Mouse (Mus musculus): Measurements from ENCODE around the gene Fblim1. TPM values are rescaled to one million over a fixed set of nuclear protein-coding genes. Genes with fewer than 3 reads are reported as not detected.
A peak's percentile ranks its signal among the peaks of the same experiment; 100 is the strongest.

The Fblim1 gene
- polyA plus RNA-seq, 1 experiment from 2014 or later = 34.2 TPM

DNA sequence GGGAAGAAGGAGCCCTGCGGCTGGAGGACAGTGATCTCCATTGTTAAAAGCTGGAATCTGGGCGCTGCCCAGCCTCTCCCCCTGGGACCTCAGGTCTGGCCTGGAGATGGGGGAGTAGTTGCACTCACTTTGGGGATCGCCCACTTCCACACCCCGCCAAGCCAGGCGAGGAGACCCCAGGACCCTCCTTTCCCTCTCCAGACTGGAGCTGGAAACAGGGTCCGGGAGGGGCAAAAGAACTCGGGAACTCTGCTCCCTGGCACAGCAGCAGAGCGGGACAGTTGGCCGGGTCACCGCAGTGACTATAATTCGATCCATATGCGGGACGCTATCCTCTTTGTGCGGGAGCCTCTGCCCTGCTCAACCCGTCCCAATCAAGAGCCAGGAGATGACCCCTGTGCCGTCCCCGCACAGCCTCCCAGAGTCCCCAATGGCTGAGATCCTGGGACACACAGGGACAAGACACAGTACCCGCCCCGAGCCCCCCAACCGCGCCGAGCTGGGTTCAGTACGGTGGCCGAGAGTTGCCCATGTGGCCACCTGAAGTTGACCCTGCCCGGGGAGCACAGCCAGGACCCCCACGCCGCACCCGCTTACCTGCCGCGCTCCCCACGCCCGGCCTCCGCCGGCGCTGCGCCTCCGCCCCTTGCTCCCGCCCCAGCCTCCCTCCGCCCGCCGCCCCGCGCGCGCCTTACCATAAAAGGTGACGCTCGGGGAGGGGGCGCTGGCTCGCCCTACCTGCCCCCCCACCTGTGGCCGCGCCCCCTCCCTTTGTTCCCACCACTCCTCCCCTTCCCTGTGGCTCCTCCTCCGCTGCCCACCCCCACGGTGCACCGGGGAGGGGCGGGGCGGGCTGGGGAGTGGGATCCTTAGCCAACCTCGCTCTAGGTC is 6.4 kb downstream of the Fblim1 start:
- Histone ChIP-seq H3K4me2 (ENCODE audit: low read length) (peak overlapping the region; percentile 89), H3K36me3 (ENCODE audit: control insufficient read depth, insufficient read depth, low read length) (no peaks in the 10 kb centered on the region), H3K4me1 (ENCODE audit: control insufficient read depth, insufficient read depth, low read length) (peaks cover 19% of the 10 kb centered on the region), H3K27ac (replicated peaks; ENCODE audit: low read depth, low read length) (peak overlapping the region; percentile 3; the same call in 1 of the 2 replicates), H3K4me3 (replicated peaks; ENCODE audit: low read depth, low read length) (peak overlapping the region; percentile 56), H3K9me3 (ENCODE audit: control insufficient read depth, low read length) (no peaks in the 10 kb centered on the region), H3K9ac (replicated peaks; ENCODE audit: low read length) (peak overlapping the region; percentile 70), H3K27me3 (ENCODE audit: control insufficient read depth, insufficient read depth, low read length) (no peaks in the 10 kb centered on the region)
- DNase-seq (peak; percentile 69), ATAC-seq (ENCODE audit: low FRiP score, low TSS enrichment) (peak; percentile 29; the same call in 1 of the 2 replicates)
- WGBS = 1% methylated on average over 56 of the region's 57 CpGs

DNA sequence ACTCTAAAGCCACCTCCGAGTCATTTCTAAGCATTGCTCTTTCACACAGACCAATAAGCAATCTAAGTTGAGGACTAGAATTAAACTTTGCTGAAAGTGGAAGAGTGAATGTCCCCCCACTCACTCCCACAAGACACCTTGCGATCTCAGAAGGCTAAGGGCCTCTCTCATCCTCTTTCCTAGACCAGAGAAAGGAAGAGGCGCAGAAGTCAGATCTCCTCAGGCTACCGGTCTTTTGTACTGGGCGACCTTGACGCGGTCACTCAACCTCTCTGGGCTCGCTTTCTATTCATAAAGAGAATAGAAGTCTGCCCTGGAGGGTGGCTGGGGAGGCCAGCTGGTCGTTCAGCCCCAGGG is 7.0 kb downstream of the Fblim1 start:
- Histone ChIP-seq H3K4me1 (ENCODE audit: control insufficient read depth, insufficient read depth, low read length) (peaks cover 19% of the 10 kb centered on the region), H3K9me3 (ENCODE audit: control insufficient read depth, low read length) (no peaks in the 10 kb centered on the region), H3K9ac (replicated peaks; ENCODE audit: low read length) (peak overlapping the region; percentile 70), H3K4me3 (replicated peaks; ENCODE audit: low read depth, low read length) (peak overlapping the region; percentile 56), H3K4me2 (ENCODE audit: low read length) (peak overlapping the region; percentile 89), H3K27me3 (ENCODE audit: control insufficient read depth, insufficient read depth, low read length) (no peaks in the 10 kb centered on the region), H3K36me3 (ENCODE audit: control insufficient read depth, insufficient read depth, low read length) (no peaks in the 10 kb centered on the region), H3K27ac (replicated peaks; ENCODE audit: low read depth, low read length) (peak overlapping the region; percentile 3; the same call in 1 of the 2 replicates)
- DNase-seq (peak; percentile 31), ATAC-seq (ENCODE audit: low FRiP score, low TSS enrichment) (no peak)
- 2% methylated on average over 9 of the region's 9 CpGs for WGBS

DNA sequence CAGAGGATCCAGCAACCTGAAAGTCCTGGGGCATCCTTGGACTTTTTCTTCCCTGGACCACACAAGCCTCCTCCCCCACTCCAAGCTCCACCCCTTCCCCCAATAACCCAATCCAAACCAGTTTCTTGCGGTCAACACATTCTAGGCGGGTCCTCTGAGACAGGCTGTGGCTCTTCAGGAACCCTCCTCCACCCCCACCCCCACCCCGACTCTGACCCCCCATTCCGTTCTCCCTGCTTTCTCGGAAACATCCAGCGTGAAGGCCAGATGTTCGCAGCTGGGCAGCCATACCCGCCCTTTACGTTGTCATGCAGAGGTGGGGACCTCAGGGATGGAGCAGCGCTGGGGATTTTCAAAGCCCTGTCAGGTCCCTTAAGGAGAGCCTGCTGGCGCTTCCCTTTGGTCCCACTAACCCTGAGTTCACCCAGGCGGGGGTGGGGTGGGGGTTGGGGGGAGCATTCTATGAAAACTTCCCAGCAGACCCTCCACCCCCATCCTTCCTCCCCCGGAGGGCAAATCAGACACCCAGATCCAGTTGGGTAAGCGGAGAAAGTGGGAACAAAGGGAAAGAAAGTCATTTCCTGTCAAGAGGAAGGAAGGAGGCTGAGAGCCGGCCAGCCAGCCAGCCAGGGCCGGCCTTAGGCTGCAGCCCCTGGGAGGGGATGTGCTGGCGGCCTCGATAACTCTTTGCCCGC is 7.5 kb downstream of the Fblim1 start:
- Histone ChIP-seq H3K4me1 (ENCODE audit: control insufficient read depth, insufficient read depth, low read length) (peaks cover 19% of the 10 kb centered on the region), H3K4me2 (ENCODE audit: low read length) (peak overlapping the region; percentile 89), H3K27ac (replicated peaks; ENCODE audit: low read depth, low read length) (0 out of 2 replicates have a peak overlapping the region, but pooled peaks have one; percentile 3), H3K4me3 (replicated peaks; ENCODE audit: low read depth, low read length) (peak overlapping the region; percentile 56), H3K9me3 (ENCODE audit: control insufficient read depth, low read length) (no peaks in the 10 kb centered on the region), H3K27me3 (ENCODE audit: control insufficient read depth, insufficient read depth, low read length) (no peaks in the 10 kb centered on the region), H3K9ac (replicated peaks; ENCODE audit: low read length) (peak overlapping the region; percentile 70; the same call in 1 of the 2 replicates), H3K36me3 (ENCODE audit: control insufficient read depth, insufficient read depth, low read length) (no peaks in the 10 kb centered on the region)
- peak; percentile 30 for DNase-seq
- 2% methylated on average over 18 of the region's 19 CpGs for WGBS
- ATAC-seq (ENCODE audit: low FRiP score, low TSS enrichment) = no peak

DNA sequence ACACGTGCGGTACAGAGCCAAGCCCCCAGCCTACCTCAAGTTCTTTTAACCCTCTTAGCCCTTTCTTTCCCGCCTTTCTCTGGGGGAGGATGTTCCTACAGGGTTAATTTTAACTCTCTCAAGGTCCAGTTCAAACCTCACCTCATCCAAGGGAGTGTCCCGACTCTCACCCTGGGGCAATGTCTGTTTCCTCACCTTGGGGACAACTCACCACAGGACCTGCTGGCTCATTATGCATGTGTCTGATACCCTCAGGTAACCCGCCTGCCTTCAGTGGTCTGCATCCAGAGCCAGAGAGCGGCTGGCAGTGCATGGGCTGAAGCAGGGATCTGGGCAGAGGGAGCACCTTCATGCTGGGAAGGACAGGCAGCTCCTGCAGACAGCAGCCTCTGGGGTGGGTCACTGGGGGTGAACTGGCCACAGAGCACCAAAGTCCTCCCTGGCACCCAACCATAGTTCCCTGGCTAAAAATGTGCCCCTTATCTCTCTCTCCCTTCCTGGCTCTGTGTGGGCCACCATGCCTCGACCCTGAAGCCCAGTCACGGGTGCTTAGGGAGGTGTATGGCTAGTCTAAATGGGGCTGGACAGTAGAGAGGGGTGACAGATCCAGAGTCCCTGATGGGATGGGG is 9.1 kb downstream of the Fblim1 start:
- DNase-seq (no peak), ATAC-seq (ENCODE audit: low FRiP score, low TSS enrichment) (no peak)
- H3K9me3 ChIP-seq (ENCODE audit: control insufficient read depth, low read length) = no peaks in the 10 kb centered on the region
- 85% methylated on average over 8 of the region's 8 CpGs for WGBS
- no peak overlapping the region for H3K4me2 ChIP-seq (ENCODE audit: low read length)
- H3K4me3 ChIP-seq (replicated peaks; ENCODE audit: low read depth, low read length) = no peak overlapping the region
- no peak overlapping the region for H3K9ac ChIP-seq (replicated peaks; ENCODE audit: low read length)
- peaks cover 19% of the 10 kb centered on the region for H3K4me1 ChIP-seq (ENCODE audit: control insufficient read depth, insufficient read depth, low read length)
- no peaks in the 10 kb centered on the region for H3K27me3 ChIP-seq (ENCODE audit: control insufficient read depth, insufficient read depth, low read length)
- H3K36me3 ChIP-seq (ENCODE audit: control insufficient read depth, insufficient read depth, low read length) = no peaks in the 10 kb centered on the region
- H3K27ac ChIP-seq (replicated peaks; ENCODE audit: low read depth, low read length) = no peak overlapping the region

DNA sequence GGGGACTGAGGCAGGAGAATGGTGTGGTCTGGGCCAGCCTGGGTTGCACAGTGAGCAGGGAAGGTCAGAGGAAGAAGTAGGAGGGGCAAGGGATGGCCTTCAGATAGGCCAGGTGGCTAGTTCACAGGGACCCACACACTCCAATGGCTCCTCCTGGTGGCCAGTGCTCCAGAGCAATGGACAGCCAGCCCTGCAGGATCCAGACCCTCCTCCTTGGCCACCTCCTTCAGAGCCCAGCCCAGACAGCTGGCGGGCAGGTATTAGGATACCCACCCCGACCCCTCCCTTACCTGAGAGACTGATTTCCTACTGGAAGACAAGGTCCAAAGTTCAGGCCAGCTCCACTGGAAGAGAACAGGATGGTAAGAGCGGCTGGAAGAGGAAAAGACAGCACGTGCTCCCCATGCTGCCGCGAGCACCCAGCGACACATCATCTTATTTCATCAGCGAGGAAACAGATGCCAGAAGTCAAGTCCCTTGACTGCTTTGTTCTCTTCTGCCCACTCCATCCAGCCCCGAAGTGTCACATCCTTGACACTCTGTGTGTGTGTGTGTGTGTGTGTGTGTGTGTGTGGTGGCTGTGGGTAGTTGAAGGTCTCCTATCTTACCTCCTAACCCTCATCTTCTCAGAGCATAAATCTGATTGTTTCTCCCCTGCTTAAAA is 10.2 kb downstream of the Fblim1 start:
- Histone ChIP-seq H3K9me3 (ENCODE audit: control insufficient read depth, low read length) (no peaks in the 10 kb centered on the region), H3K4me1 (ENCODE audit: control insufficient read depth, insufficient read depth, low read length) (peaks cover 19% of the 10 kb centered on the region), H3K9ac (replicated peaks; ENCODE audit: low read length) (no peak overlapping the region), H3K27me3 (ENCODE audit: control insufficient read depth, insufficient read depth, low read length) (no peaks in the 10 kb centered on the region), H3K4me2 (ENCODE audit: low read length) (no peak overlapping the region), H3K36me3 (ENCODE audit: control insufficient read depth, insufficient read depth, low read length) (no peaks in the 10 kb centered on the region), H3K27ac (replicated peaks; ENCODE audit: low read depth, low read length) (no peak overlapping the region), H3K4me3 (replicated peaks; ENCODE audit: low read depth, low read length) (no peak overlapping the region)
- 84% methylated on average over 9 of the region's 9 CpGs for WGBS
- DNase-seq = no peak
- ATAC-seq (ENCODE audit: low FRiP score, low TSS enrichment) = no peak

DNA sequence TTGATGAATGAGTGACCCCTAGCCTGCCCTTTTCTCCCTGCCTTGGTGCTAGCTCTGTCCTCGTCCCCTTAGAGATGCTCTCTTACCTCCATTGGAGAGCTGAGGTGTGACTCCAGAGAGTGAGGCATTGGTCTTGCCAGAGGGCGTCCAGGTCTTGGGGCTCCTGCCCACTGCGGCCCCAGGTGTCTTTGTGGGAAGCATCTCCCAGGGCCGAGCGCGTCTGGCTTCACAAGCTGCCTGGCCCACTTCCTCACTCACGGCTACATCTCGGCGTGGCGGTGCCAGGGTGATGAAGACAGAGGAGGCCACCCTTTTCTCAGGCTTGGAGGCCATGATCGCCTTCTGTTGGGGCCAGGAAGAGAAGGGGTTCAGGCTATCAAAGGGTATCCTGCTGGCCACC is 10.8 kb downstream of the Fblim1 start:
- no peak overlapping the region for H3K27ac ChIP-seq (replicated peaks; ENCODE audit: low read depth, low read length)
- WGBS = 92% methylated on average over 11 of the region's 11 CpGs
- H3K4me1 ChIP-seq (ENCODE audit: control insufficient read depth, insufficient read depth, low read length) = peaks cover 16% of the 10 kb centered on the region
- H3K9me3 ChIP-seq (ENCODE audit: control insufficient read depth, low read length) = no peaks in the 10 kb centered on the region
- no peak overlapping the region for H3K4me2 ChIP-seq (ENCODE audit: low read length)
- no peaks in the 10 kb centered on the region for H3K36me3 ChIP-seq (ENCODE audit: control insufficient read depth, insufficient read depth, low read length)
- no peak overlapping the region for H3K4me3 ChIP-seq (replicated peaks; ENCODE audit: low read depth, low read length)
- no peaks in the 10 kb centered on the region for H3K27me3 ChIP-seq (ENCODE audit: control insufficient read depth, insufficient read depth, low read length)
- no peak overlapping the region for H3K9ac ChIP-seq (replicated peaks; ENCODE audit: low read length)
- no peak for ATAC-seq (ENCODE audit: low FRiP score, low TSS enrichment)
- DNase-seq = no peak

DNA sequence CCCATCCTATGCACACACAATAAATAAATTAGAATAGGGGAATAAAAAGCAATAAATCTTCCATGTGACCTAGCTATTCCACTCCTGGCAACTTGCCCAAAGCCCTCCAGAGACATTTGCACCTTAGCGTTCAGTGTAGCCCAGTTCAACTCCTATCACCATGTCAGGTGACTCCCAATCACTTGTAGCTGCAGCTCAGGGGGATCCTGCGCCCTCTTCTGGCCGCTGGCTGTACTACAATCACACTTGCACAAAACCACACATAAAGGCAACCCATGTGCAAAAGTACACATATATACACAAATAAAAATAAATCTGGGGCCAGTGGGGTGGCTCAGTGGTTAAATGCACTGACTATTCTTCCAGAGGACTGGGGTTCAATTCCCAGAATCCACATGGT is 14.3 kb downstream of the Fblim1 start:
- H3K9me3 ChIP-seq (ENCODE audit: control insufficient read depth, low read length) = no peaks in the 10 kb centered on the region
- H3K4me3 ChIP-seq (replicated peaks; ENCODE audit: low read depth, low read length) = no peak overlapping the region
- no peaks in the 10 kb centered on the region for H3K27me3 ChIP-seq (ENCODE audit: control insufficient read depth, insufficient read depth, low read length)
- DNase-seq (peak; percentile 28), ATAC-seq (ENCODE audit: low FRiP score, low TSS enrichment) (no peak)
- no peak overlapping the region for H3K9ac ChIP-seq (replicated peaks; ENCODE audit: low read length)
- no peak overlapping the region for H3K27ac ChIP-seq (replicated peaks; ENCODE audit: low read depth, low read length)
- H3K4me1 ChIP-seq (ENCODE audit: control insufficient read depth, insufficient read depth, low read length) = no peaks in the 10 kb centered on the region
- peaks cover 3% of the 10 kb centered on the region; the same call in 1 of the 2 replicates for H3K36me3 ChIP-seq (ENCODE audit: control insufficient read depth, insufficient read depth, low read length)
- 23% methylated on average over 3 of the region's 3 CpGs for WGBS
- no peak overlapping the region for H3K4me2 ChIP-seq (ENCODE audit: low read length)

DNA sequence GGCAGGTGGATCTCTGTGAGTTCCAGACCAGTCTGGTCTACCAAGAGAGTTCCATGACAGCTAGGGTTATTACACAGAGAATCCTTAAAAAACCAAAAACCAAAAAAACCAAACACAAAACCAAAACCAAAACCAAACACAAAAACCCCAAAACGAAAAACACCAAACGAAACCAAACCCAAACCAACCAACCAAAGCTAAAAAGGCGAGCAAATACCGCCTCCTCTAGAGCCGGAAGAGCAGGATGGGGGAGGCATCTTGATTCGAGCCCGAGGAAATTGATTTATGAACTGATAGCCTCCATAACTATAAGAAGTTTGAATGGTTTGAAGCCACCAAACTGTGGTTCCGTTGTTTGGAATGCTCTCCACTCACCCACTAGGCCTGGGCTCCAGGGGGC is 22.0 kb downstream of the Fblim1 start:
- ATAC-seq (ENCODE audit: low FRiP score, low TSS enrichment) = no peak
- WGBS = 93% methylated on average over 8 of the region's 8 CpGs
- Histone ChIP-seq H3K9me3 (ENCODE audit: control insufficient read depth, low read length) (no peaks in the 10 kb centered on the region), H3K36me3 (ENCODE audit: control insufficient read depth, insufficient read depth, low read length) (peaks cover 12% of the 10 kb centered on the region), H3K4me3 (replicated peaks; ENCODE audit: low read depth, low read length) (no peak overlapping the region), H3K4me1 (ENCODE audit: control insufficient read depth, insufficient read depth, low read length) (no peaks in the 10 kb centered on the region), H3K27ac (replicated peaks; ENCODE audit: low read depth, low read length) (no peak overlapping the region), H3K9ac (replicated peaks; ENCODE audit: low read length) (no peak overlapping the region), H3K4me2 (ENCODE audit: low read length) (no peak overlapping the region), H3K27me3 (ENCODE audit: control insufficient read depth, insufficient read depth, low read length) (no peaks in the 10 kb centered on the region)
- no peak for DNase-seq
